Mouse (Mus musculus) midbrain, embryonic 10.5 days (tissue): ENCODE data around the gene Slc2a10. TPM values are rescaled to one million over a fixed set of nuclear protein-coding genes. Genes with fewer than 3 reads are reported as not detected.

Experiments used
- polyA plus RNA-seq: library from polyadenylated mRNA; unstranded; fragments of >200 nt; fragmentation: Nextera tagmentation; extraction: Ambion mirVana; gene quantifications from 2 replicates; pipeline ENCODE4 v1.2.1, GENCODE M21; 2016

Slc2a10 gene
- polyA plus RNA-seq, 1 experiment from 2014 or later = 4.0 TPM

Other genes starting within 250 kb of the Slc2a10 start
- 72.8 and 73.0 TPM in 2 replicates for gene Slc35c2, start 215.9 kb upstream of the Slc2a10 start, polyA plus RNA-seq
- gene Elmo2, start 177.3 kb upstream of the Slc2a10 start, polyA plus RNA-seq = 81.7 and 90.0 TPM in 2 replicates
- gene Zfp663, start 135.1 kb upstream of the Slc2a10 start, polyA plus RNA-seq = 6.0 and 7.2 TPM in 2 replicates
- 19.9 and 23.1 TPM in 2 replicates for gene Zfp334, start 115.5 kb upstream of the Slc2a10 start, polyA plus RNA-seq
- 0.06 and 0.07 TPM in 2 replicates for gene Ocstamp, start 103.4 kb upstream of the Slc2a10 start, polyA plus RNA-seq
- 0.48 and 1.3 TPM in 2 replicates for gene Slc13a3, start 30.6 kb upstream of the Slc2a10 start, polyA plus RNA-seq
- gene Trp53rka, start 10.5 kb upstream of the Slc2a10 start, polyA plus RNA-seq = 53.2 and 56.9 TPM in 2 replicates
- 9.6 and 14.2 TPM in 2 replicates for gene Eya2, start 91.2 kb downstream of the Slc2a10 start, polyA plus RNA-seq